Comparison of ENCODE assay signal across 10 mouse cellular contexts in genomic region chr11:98027785-98028184, GRCm38 (mm10). TPM values are rescaled to one million over a fixed set of nuclear protein-coding genes. Genes with fewer than 3 reads are reported as not detected.
A peak's percentile ranks its signal among the peaks of the same experiment; 100 is the strongest.
DNase-seq lines count a peak whose midpoint lies in the region; ATAC-seq and TF ChIP-seq lines count a peak whose summit lies in the region.
"Had no signal": no experiment of that assay in that cellular context is flagged by ENCODE, and none has a peak within 500 bp of the region (broad histone marks: within the 10 kb centered on the region; RNA-seq: fewer than 3 reads in every experiment).

No protein-coding gene starts in this region.

- WGBS in kidney, adult 2 months = 9% methylated on average over 7 of the region's 7 CpGs
- WGBS in hindbrain, embryonic 14.5 days = 25% methylated on average over 7 of the region's 7 CpGs
- WGBS in midbrain, embryonic 14.5 days = 23% methylated on average over 7 of the region's 7 CpGs

- DNase-seq in kidney, adult 2 months = no peak
- no peak for DNase-seq in kidney, postnatal 14 days
- no peak for DNase-seq in hindbrain, embryonic 14.5 days (ENCODE audit: low spot score)
- no peak for DNase-seq in midbrain, embryonic 14.5 days
- DNase-seq in retina, postnatal 1 day = no peak
- DNase-seq in frontal cortex, postnatal 10 days (ENCODE audit: low spot score in 2 of 2) = no peak
- DNase-seq in right cerebral cortex, postnatal 4 days = no peak
- DNase-seq: embryo, embryonic 11 days had no signal

- no peak for TF ChIP-seq POLR2A in kidney, adult 2 months (IDR thresholded peaks at IDR 0.05; ENCODE audit: low read depth, low read length)

- H3K4me1 ChIP-seq in kidney, adult 2 months (ENCODE audit: control insufficient read depth, insufficient read depth, low read length) = peaks cover 4% of the 10 kb centered on the region; the same call in 1 of the 2 replicates
- H3K4me1 ChIP-seq in brown adipose tissue, adult 24 weeks (ENCODE audit: control insufficient read depth, insufficient read depth, insufficient read length, low read length) = peaks cover 6% of the 10 kb centered on the region; the same call in 1 of the 2 replicates
- peaks cover 22% of the 10 kb centered on the region for H3K4me1 ChIP-seq in hindbrain, embryonic 14.5 days (replicated peaks; ENCODE audit: control insufficient read depth, insufficient read depth, low read length)
- H3K4me1 ChIP-seq in midbrain, embryonic 14.5 days (ENCODE audit: control insufficient read depth, insufficient read depth, low read length) = peaks cover 12% of the 10 kb centered on the region

- H3K4me3 ChIP-seq in kidney, adult 2 months (ENCODE audit: insufficient read depth, low read depth, low read length) = peak overlapping the region; percentile 98
- H3K4me3 ChIP-seq in brown adipose tissue, adult 24 weeks (ENCODE audit: insufficient read depth, low read depth, low read length) = peak overlapping the region; percentile 98
- H3K4me3 ChIP-seq in hindbrain, embryonic 14.5 days (replicated peaks; ENCODE audit: low read length) = peak overlapping the region; percentile 87
- H3K4me3 ChIP-seq in midbrain, embryonic 14.5 days (replicated peaks; ENCODE audit: low read depth, low read length) = peak overlapping the region; percentile 100

- H3K36me3 ChIP-seq in kidney, adult 2 months (ENCODE audit: control insufficient read depth, insufficient read depth, low read length) = peaks cover 6% of the 10 kb centered on the region; the same call in 1 of the 2 replicates
- H3K36me3 ChIP-seq in hindbrain, embryonic 14.5 days (replicated peaks; ENCODE audit: control insufficient read depth, insufficient read depth) = peaks cover 35% of the 10 kb centered on the region
- H3K36me3 ChIP-seq in midbrain, embryonic 14.5 days (ENCODE audit: control insufficient read depth, insufficient read depth, low read length) = peaks cover 35% of the 10 kb centered on the region

- peak overlapping the region; percentile 83 for H3K4me2 ChIP-seq in hindbrain, embryonic 14.5 days (replicated peaks)
- H3K4me2 ChIP-seq in midbrain, embryonic 14.5 days (ENCODE audit: low read length) = peak overlapping the region; percentile 89

- ATAC-seq in hindbrain, embryonic 14.5 days (ENCODE audit: low FRiP score) = no peak
- ATAC-seq in midbrain, embryonic 14.5 days (ENCODE audit: low FRiP score, low TSS enrichment) = no peak

- no peaks in the 10 kb centered on the region for H3K9me3 ChIP-seq in hindbrain, embryonic 14.5 days (ENCODE audit: control insufficient read depth, low read length)
- H3K9me3 ChIP-seq in midbrain, embryonic 14.5 days (ENCODE audit: control insufficient read depth, low read length) = no peaks in the 10 kb centered on the region

- no peak overlapping the region for H3K27ac ChIP-seq in kidney, adult 2 months (ENCODE audit: insufficient read depth, low read depth, low read length)
- no peak overlapping the region for H3K27ac ChIP-seq in brown adipose tissue, adult 24 weeks (replicated peaks; ENCODE audit: low read depth, low read length)
- H3K27ac ChIP-seq in hindbrain, embryonic 14.5 days = no peak overlapping the region
- no peak overlapping the region for H3K27ac ChIP-seq in midbrain, embryonic 14.5 days (replicated peaks; ENCODE audit: low read depth, low read length)

- no peaks in the 10 kb centered on the region for H3K27me3 ChIP-seq in kidney, adult 2 months (replicated peaks; ENCODE audit: control insufficient read depth, insufficient read depth, low read length)
- no peaks in the 10 kb centered on the region for H3K27me3 ChIP-seq in hindbrain, embryonic 14.5 days (ENCODE audit: control insufficient read depth, insufficient read depth, low read length)
- H3K27me3 ChIP-seq in midbrain, embryonic 14.5 days (ENCODE audit: control insufficient read depth, insufficient read depth, low read length) = no peaks in the 10 kb centered on the region
- H3K27me3 ChIP-seq: Patski had no signal

- TF ChIP-seq CTCF in kidney, adult 2 months (conservative IDR thresholded peaks at IDR 0.05; ENCODE audit: insufficient read depth, insufficient read length, low read depth, low read length) = no peak

- H3K9ac ChIP-seq in hindbrain, embryonic 14.5 days = peak overlapping the region; percentile 95
- peak overlapping the region; percentile 99 for H3K9ac ChIP-seq in midbrain, embryonic 14.5 days (replicated peaks; ENCODE audit: low read length)

RNA-seq across cellular contexts. Expression of gene Rpl19, which starts 1.3 kb away (rescaled TPM):
- 503 and 653 TPM in 2 replicates for polyA plus RNA-seq in kidney, adult 2 months (2012; rRNA removed)
- 937 and 961 TPM in 2 replicates for polyA plus RNA-seq in brown adipose tissue, adult 24 weeks (2012; ENCODE audit: insufficient read depth, insufficient read length, missing spikeins)
- polyA plus RNA-seq in hindbrain, embryonic 14.5 days (2014; fragmentation: Nextera tagmentation; extraction: Ambion mirVana) = 614 and 694 TPM in 2 replicates
- 685 and 710 TPM in 2 replicates for polyA plus RNA-seq in midbrain, embryonic 14.5 days (2014; fragmentation: Nextera tagmentation; extraction: Ambion mirVana)

RNA-seq across cellular contexts. Expression of gene Cacnb1, which starts 5.0 kb away (rescaled TPM):
- 6.1 and 7.6 TPM in 2 replicates for polyA plus RNA-seq in kidney, adult 2 months (2012; rRNA removed)
- 2.6 and 3.4 TPM in 2 replicates for polyA plus RNA-seq in brown adipose tissue, adult 24 weeks (2012; ENCODE audit: insufficient read depth, insufficient read length, missing spikeins)
- polyA plus RNA-seq in hindbrain, embryonic 14.5 days (2014; fragmentation: Nextera tagmentation; extraction: Ambion mirVana) = 40.0 and 40.3 TPM in 2 replicates
- 40.6 and 61.2 TPM in 2 replicates for polyA plus RNA-seq in midbrain, embryonic 14.5 days (2014; fragmentation: Nextera tagmentation; extraction: Ambion mirVana)

RNA-seq across cellular contexts. Expression of gene Stac2, which starts 25.5 kb away (rescaled TPM):
- polyA plus RNA-seq in kidney, adult 2 months (2012; rRNA removed) = 0.05 and 0.42 TPM in 2 replicates
- polyA plus RNA-seq in brown adipose tissue, adult 24 weeks (2012; ENCODE audit: insufficient read depth, insufficient read length, missing spikeins) = 0.44 TPM in 1 of 2 replicates, not detected in the other
- 6.7 and 7.3 TPM in 2 replicates for polyA plus RNA-seq in hindbrain, embryonic 14.5 days (2014; fragmentation: Nextera tagmentation; extraction: Ambion mirVana)
- polyA plus RNA-seq in midbrain, embryonic 14.5 days (2014; fragmentation: Nextera tagmentation; extraction: Ambion mirVana) = 2.9 and 4.1 TPM in 2 replicates

RNA-seq across cellular contexts. Expression of gene Arl5c, which starts 31.8 kb away (rescaled TPM):
- polyA plus RNA-seq in kidney, adult 2 months (2012; rRNA removed) = 0.75 and 2.8 TPM in 2 replicates
- polyA plus RNA-seq in brown adipose tissue, adult 24 weeks (2012; ENCODE audit: insufficient read depth, insufficient read length, missing spikeins) = 0.87 TPM in 1 of 2 replicates, not detected in the other
- 6.5 and 11.0 TPM in 2 replicates for polyA plus RNA-seq in hindbrain, embryonic 14.5 days (2014; fragmentation: Nextera tagmentation; extraction: Ambion mirVana)
- polyA plus RNA-seq in midbrain, embryonic 14.5 days (2014; fragmentation: Nextera tagmentation; extraction: Ambion mirVana) = 7.1 and 12.1 TPM in 2 replicates

RNA-seq across cellular contexts. Expression of gene Plxdc1, which starts 41.5 kb away (rescaled TPM):
- 1.0 TPM in 2 replicates for polyA plus RNA-seq in kidney, adult 2 months (2012; rRNA removed)
- 0.38 and 0.55 TPM in 2 replicates for polyA plus RNA-seq in brown adipose tissue, adult 24 weeks (2012; ENCODE audit: insufficient read depth, insufficient read length, missing spikeins)
- 0.90 and 1.1 TPM in 2 replicates for polyA plus RNA-seq in hindbrain, embryonic 14.5 days (2014; fragmentation: Nextera tagmentation; extraction: Ambion mirVana)
- polyA plus RNA-seq in midbrain, embryonic 14.5 days (2014; fragmentation: Nextera tagmentation; extraction: Ambion mirVana) = 0.96 and 1.2 TPM in 2 replicates
